Mouse (Mus musculus): Measurements from ENCODE around the gene Pakap. TPM values are rescaled to one million over a fixed set of nuclear protein-coding genes. Genes with fewer than 3 reads are reported as not detected.

Gene Pakap
- polyA plus RNA-seq, 1 experiment from 2014 or later: 26.9 TPM

GRCm38 (mm10) chr4:57656861-57657260 is 88.9 kb downstream of the Pakap start:
- Histone ChIP-seq H3K36me3 (no peaks in the 10 kb centered on the region), H3K27me3 (no peaks in the 10 kb centered on the region), H3K9ac (replicated peaks) (no peak overlapping the region), H3K4me2 (replicated peaks) (no peak overlapping the region), H3K9me3 (no peaks in the 10 kb centered on the region), H3K4me1 (peaks cover 14% of the 10 kb centered on the region), H3K4me3 (no peak overlapping the region), H3K27ac (replicated peaks) (no peak overlapping the region)
- no peak for ATAC-seq (ENCODE audit: low FRiP score, low read depth)
- WGBS: 90% methylated on average over 3 of the region's 3 CpGs

- WGBS: 8% methylated on average over 4 of the region's 4 CpGs
- Histone ChIP-seq H3K27me3 (no peaks in the 10 kb centered on the region), H3K4me1 (peaks cover 14% of the 10 kb centered on the region), H3K4me3 (no peak overlapping the region), H3K27ac (replicated peaks) (no peak overlapping the region), H3K9ac (replicated peaks) (no peak overlapping the region), H3K4me2 (replicated peaks) (no peak overlapping the region; the same call in 1 of the 2 replicates), H3K9me3 (no peaks in the 10 kb centered on the region), H3K36me3 (no peaks in the 10 kb centered on the region)
- peak; percentile 75 for ATAC-seq (ENCODE audit: low FRiP score, low read depth)
These were observed 92.5 kb downstream of the Pakap start for GRCm38 (mm10) chr4:57660470-57660869.

GRCm38 (mm10) chr4:57666101-57666500 is 98.1 kb downstream of the Pakap start:
- H3K36me3 ChIP-seq: no peaks in the 10 kb centered on the region
- H3K9ac ChIP-seq (replicated peaks): no peak overlapping the region
- H3K27ac ChIP-seq (replicated peaks): no peak overlapping the region
- 81% methylated on average over 3 of the region's 3 CpGs for WGBS
- H3K4me2 ChIP-seq (replicated peaks): no peak overlapping the region
- H3K4me1 ChIP-seq: no peaks in the 10 kb centered on the region
- H3K27me3 ChIP-seq: no peaks in the 10 kb centered on the region
- ATAC-seq (ENCODE audit: low FRiP score, low read depth): no peak
- H3K9me3 ChIP-seq: no peaks in the 10 kb centered on the region
- no peak overlapping the region for H3K4me3 ChIP-seq

GRCm38 (mm10) chr4:57670813-57671469 is 103.0 kb downstream of the Pakap start:
- H3K27me3 ChIP-seq: peaks cover 15% of the 10 kb centered on the region; the same call in 1 of the 2 replicates
- no peak overlapping the region for H3K27ac ChIP-seq (replicated peaks)
- H3K36me3 ChIP-seq: no peaks in the 10 kb centered on the region
- no peak overlapping the region for H3K4me2 ChIP-seq (replicated peaks)
- 72% methylated on average over 7 of the region's 7 CpGs for WGBS
- 0 out of 2 replicates have a peak, but pooled peaks cover 9% of the 10 kb centered on the region for H3K4me1 ChIP-seq
- no peak for ATAC-seq (ENCODE audit: low FRiP score, low read depth)
- H3K4me3 ChIP-seq: no peak overlapping the region
- no peak overlapping the region for H3K9ac ChIP-seq (replicated peaks)
- no peaks in the 10 kb centered on the region for H3K9me3 ChIP-seq

GRCm38 (mm10) chr4:57672541-57672940 is 104.6 kb downstream of the Pakap start:
- Histone ChIP-seq H3K4me3 (no peak overlapping the region), H3K27me3 (peaks cover 15% of the 10 kb centered on the region; the same call in 1 of the 2 replicates), H3K4me1 (0 out of 2 replicates have a peak, but pooled peaks cover 9% of the 10 kb centered on the region), H3K4me2 (replicated peaks) (no peak overlapping the region), H3K9me3 (no peaks in the 10 kb centered on the region), H3K36me3 (no peaks in the 10 kb centered on the region), H3K9ac (replicated peaks) (no peak overlapping the region), H3K27ac (replicated peaks) (no peak overlapping the region)
- ATAC-seq (ENCODE audit: low FRiP score, low read depth): no peak
- WGBS: 73% methylated on average over 4 of the region's 4 CpGs

GRCm38 (mm10) chr4:57672996-57673906 is 105.3 kb downstream of the Pakap start:
- H3K4me3 ChIP-seq: peak overlapping the region; percentile 23; the same call in 1 of the 2 replicates
- 0 out of 2 replicates have a peak, but pooled peaks cover 9% of the 10 kb centered on the region for H3K4me1 ChIP-seq
- peak overlapping the region; percentile 44; the same call in 1 of the 2 replicates for H3K9ac ChIP-seq (replicated peaks)
- H3K4me2 ChIP-seq (replicated peaks): peak overlapping the region; percentile 52
- ATAC-seq (ENCODE audit: low FRiP score, low read depth): peak; percentile 63
- no peaks in the 10 kb centered on the region for H3K9me3 ChIP-seq
- WGBS: 17% methylated on average over 12 of the region's 12 CpGs
- peaks cover 15% of the 10 kb centered on the region; the same call in 1 of the 2 replicates for H3K27me3 ChIP-seq
- no peaks in the 10 kb centered on the region for H3K36me3 ChIP-seq
- H3K27ac ChIP-seq (replicated peaks): no peak overlapping the region

- Histone ChIP-seq H3K27me3 (peaks cover 15% of the 10 kb centered on the region; the same call in 1 of the 2 replicates), H3K4me1 (0 out of 2 replicates have a peak, but pooled peaks cover 9% of the 10 kb centered on the region), H3K36me3 (no peaks in the 10 kb centered on the region), H3K9ac (replicated peaks) (no peak overlapping the region), H3K4me2 (replicated peaks) (no peak overlapping the region), H3K9me3 (no peaks in the 10 kb centered on the region), H3K4me3 (no peak overlapping the region), H3K27ac (replicated peaks) (no peak overlapping the region)
- ATAC-seq (ENCODE audit: low FRiP score, low read depth): no peak
- 74% methylated on average over 7 of the region's 7 CpGs for WGBS
These were observed 106.4 kb downstream of the Pakap start for GRCm38 (mm10) chr4:57674351-57674750.

GRCm38 (mm10) chr4:57675387-57675786 is 107.4 kb downstream of the Pakap start:
- no peak overlapping the region for H3K4me3 ChIP-seq
- 4% methylated on average over 13 of the region's 13 CpGs for WGBS
- H3K9ac ChIP-seq (replicated peaks): no peak overlapping the region
- peaks cover 9% of the 10 kb centered on the region; the same call in 1 of the 2 replicates for H3K4me1 ChIP-seq
- H3K27ac ChIP-seq (replicated peaks): no peak overlapping the region
- peaks cover 15% of the 10 kb centered on the region; the same call in 1 of the 2 replicates for H3K27me3 ChIP-seq
- peak; percentile 45 for ATAC-seq (ENCODE audit: low FRiP score, low read depth)
- peak overlapping the region; percentile 46 for H3K4me2 ChIP-seq (replicated peaks)
- no peaks in the 10 kb centered on the region for H3K9me3 ChIP-seq
- no peaks in the 10 kb centered on the region for H3K36me3 ChIP-seq

- Histone ChIP-seq H3K27me3 (peaks cover 15% of the 10 kb centered on the region; the same call in 1 of the 2 replicates), H3K36me3 (no peaks in the 10 kb centered on the region), H3K9ac (replicated peaks) (no peak overlapping the region), H3K9me3 (no peaks in the 10 kb centered on the region), H3K27ac (replicated peaks) (no peak overlapping the region), H3K4me3 (no peak overlapping the region), H3K4me2 (replicated peaks) (no peak overlapping the region), H3K4me1 (peaks cover 9% of the 10 kb centered on the region; the same call in 1 of the 2 replicates)
- ATAC-seq (ENCODE audit: low FRiP score, low read depth): no peak
- 88% methylated on average over 12 of the region's 12 CpGs for WGBS
These were observed 109.9 kb downstream of the Pakap start for GRCm38 (mm10) chr4:57677916-57678315.

- Histone ChIP-seq H3K4me2 (replicated peaks) (no peak overlapping the region), H3K4me1 (peaks cover 6% of the 10 kb centered on the region; the same call in 1 of the 2 replicates), H3K27me3 (peaks cover 13% of the 10 kb centered on the region; the same call in 1 of the 2 replicates), H3K9me3 (no peaks in the 10 kb centered on the region), H3K9ac (replicated peaks) (no peak overlapping the region), H3K36me3 (no peaks in the 10 kb centered on the region), H3K27ac (replicated peaks) (no peak overlapping the region), H3K4me3 (no peak overlapping the region)
- WGBS: 81% methylated on average over 9 of the region's 9 CpGs
- ATAC-seq (ENCODE audit: low FRiP score, low read depth): no peak
These were observed 111.0 kb downstream of the Pakap start for GRCm38 (mm10) chr4:57678991-57679457.

- WGBS: 62% methylated on average over 12 of the region's 12 CpGs
- no peak for ATAC-seq (ENCODE audit: low FRiP score, low read depth)
These were observed 112.2 kb downstream of the Pakap start for GRCm38 (mm10) chr4:57680186-57680585.

More at GRCm38 (mm10) chr4:57680186-57680585, 112.2 kb downstream of the Pakap start:
- Histone ChIP-seq H3K27me3 (0 out of 2 replicates have a peak, but pooled peaks cover 4% of the 10 kb centered on the region), H3K9ac (replicated peaks) (no peak overlapping the region), H3K4me3 (no peak overlapping the region), H3K27ac (replicated peaks) (no peak overlapping the region), H3K4me2 (replicated peaks) (no peak overlapping the region), H3K36me3 (no peaks in the 10 kb centered on the region), H3K9me3 (no peaks in the 10 kb centered on the region), H3K4me1 (peaks cover 4% of the 10 kb centered on the region; the same call in 1 of the 2 replicates)
